Mouse (Mus musculus) midbrain, embryonic 16.5 days (tissue): ENCODE results near the gene Gm20388. TPM values are rescaled to one million over a fixed set of nuclear protein-coding genes. Genes with fewer than 3 reads are reported as not detected.

Source experiments
- ATAC-seq: fragments of 200-750 bp; cut with Nextera tagmentation; 2 replicates; pipeline ENCODE4 v1.8.0; 2017; ENCODE audit warnings: moderate TSS enrichment
- H3K27ac ChIP-seq: fragments of 300-500 bp; sonication (generic); 2 replicates; pipeline ENCODE4 v1.5.1; 2014; ENCODE audit warnings: mild to moderate bottlenecking, low read length, mixed read lengths
- H3K27me3 ChIP-seq: fragments of 300-500 bp; sonication (generic); 2 replicates; pipeline ENCODE4 v1.6.1; 2014; ENCODE audit warnings: low read depth, low read length, mixed read lengths; ENCODE audit not compliant: control insufficient read depth, insufficient read depth
- H3K36me3 ChIP-seq: fragments of 300-500 bp; sonication (generic); 2 replicates; pipeline ENCODE4 v1.6.1; 2014; ENCODE audit warnings: mild to moderate bottlenecking, low read length, moderate library complexity, mixed read lengths; ENCODE audit not compliant: control insufficient read depth, insufficient read depth
- H3K4me1 ChIP-seq: fragments of 300-500 bp; sonication (generic); 2 replicates; pipeline ENCODE4 v1.6.1; 2014; ENCODE audit warnings: mild to moderate bottlenecking, low read length, mixed read lengths; ENCODE audit not compliant: control insufficient read depth, insufficient read depth
- H3K4me2 ChIP-seq: fragments of 300-500 bp; sonication (generic); 2 replicates; pipeline ENCODE4 v1.6.1; 2014; ENCODE audit warnings: mild to moderate bottlenecking, low read length, mixed read lengths
- H3K4me3 ChIP-seq: fragments of 300-500 bp; sonication (generic); 2 replicates; pipeline ENCODE4 v1.5.1; 2014; ENCODE audit warnings: low read depth, mild to moderate bottlenecking, low read length, moderate library complexity, mixed read lengths
- H3K9ac ChIP-seq: fragments of 300-500 bp; sonication (generic); 2 replicates; pipeline ENCODE4 v1.6.1; 2014; ENCODE audit warnings: low read depth, low read length, mixed read lengths
- H3K9me3 ChIP-seq: fragments of 300-500 bp; sonication (generic); replicated peaks from 2 replicates; pipeline ENCODE4 v1.6.1; 2014; ENCODE audit warnings: mild to moderate bottlenecking, low read length, mixed read lengths; ENCODE audit not compliant: control insufficient read depth, poor library complexity, severe bottlenecking
- WGBS: fragments of 180-500 bp; shearing (Covaris S2); extraction: QIAGEN DNeasy Blood & Tissue Kit; methylation state at CpG from one replicate; pipeline ENCODE4 v1.1.7; 2014; 5-methylcytosine and 5-hydroxymethylcytosine counted together
- polyA plus RNA-seq: library from polyadenylated mRNA; unstranded; fragments of >200 nt; fragmentation: Nextera tagmentation; extraction: Ambion mirVana; gene quantifications from 2 replicates; pipeline ENCODE4 v1.2.1, GENCODE M21; 2015

Gene Gm20388
- polyA plus RNA-seq, 1 experiment from 2014 or later: 7.5 TPM

- H3K4me3 ChIP-seq: no peak overlapping the region
- peaks cover 3% of the 10 kb centered on the region; the same call in 1 of the 2 replicates for H3K4me1 ChIP-seq
- H3K4me2 ChIP-seq: no peak overlapping the region
- WGBS: 57% methylated on average over 7 of the region's 7 CpGs
- no peak overlapping the region for H3K27ac ChIP-seq
- no peak for ATAC-seq
- no peak overlapping the region for H3K9ac ChIP-seq
- H3K36me3 ChIP-seq: no peaks in the 10 kb centered on the region
- no peaks in the 10 kb centered on the region for H3K27me3 ChIP-seq
- no peaks in the 10 kb centered on the region for H3K9me3 ChIP-seq
Measured at GRCm38 (mm10) chr8:120136618-120137017, 226.0 kb downstream of the Gm20388 start.

- no peak overlapping the region for H3K4me3 ChIP-seq
- H3K27ac ChIP-seq: no peak overlapping the region
- no peak overlapping the region for H3K4me2 ChIP-seq
- H3K36me3 ChIP-seq: no peaks in the 10 kb centered on the region
- no peaks in the 10 kb centered on the region for H3K9me3 ChIP-seq
- no peak overlapping the region for H3K9ac ChIP-seq
- peaks cover 6% of the 10 kb centered on the region for H3K4me1 ChIP-seq
- ATAC-seq: no peak
- WGBS: 98% methylated on average over 2 of the region's 2 CpGs
- H3K27me3 ChIP-seq: no peaks in the 10 kb centered on the region
Measured at GRCm38 (mm10) chr8:120138958-120139357, 228.3 kb downstream of the Gm20388 start.

DNA sequence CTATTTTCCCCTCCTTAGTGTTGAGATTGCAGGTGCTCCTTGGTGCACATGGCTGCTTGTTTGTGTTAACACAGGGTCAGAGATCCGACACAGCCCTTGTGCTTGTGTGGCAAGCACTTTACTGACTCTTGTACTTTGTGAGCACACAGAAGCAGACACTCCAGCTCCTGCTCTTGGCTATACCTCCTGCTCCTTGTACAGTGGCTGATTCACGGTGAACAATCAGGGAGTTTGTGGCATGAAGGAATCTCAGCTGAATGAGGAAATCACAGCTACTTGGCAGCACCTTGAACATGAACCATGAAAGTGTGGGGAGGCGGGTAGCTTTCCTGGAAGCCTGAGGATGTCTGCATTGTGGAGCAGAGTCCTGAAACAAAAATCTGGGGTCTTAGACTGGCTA is 230.1 kb downstream of the Gm20388 start:
- Histone ChIP-seq H3K9me3 (no peaks in the 10 kb centered on the region), H3K4me3 (no peak overlapping the region), H3K4me1 (peaks cover 18% of the 10 kb centered on the region), H3K36me3 (no peaks in the 10 kb centered on the region), H3K27ac (peak overlapping the region; percentile 7; the same call in 1 of the 2 replicates), H3K9ac (no peak overlapping the region), H3K4me2 (no peak overlapping the region), H3K27me3 (no peaks in the 10 kb centered on the region)
- WGBS: 77% methylated on average over 3 of the region's 3 CpGs
- no peak for ATAC-seq

GRCm38 (mm10) chr8:120143911-120144651 is 233.4 kb downstream of the Gm20388 start:
- H3K27me3 ChIP-seq: no peaks in the 10 kb centered on the region
- peak overlapping the region; percentile 46 for H3K9ac ChIP-seq
- H3K9me3 ChIP-seq: no peaks in the 10 kb centered on the region
- H3K4me1 ChIP-seq: peaks cover 16% of the 10 kb centered on the region
- no peak overlapping the region for H3K4me2 ChIP-seq
- H3K36me3 ChIP-seq: 0 out of 2 replicates have a peak, but pooled peaks cover 3% of the 10 kb centered on the region
- peak overlapping the region; percentile 79 for H3K27ac ChIP-seq
- ATAC-seq: peak; percentile 73
- H3K4me3 ChIP-seq: no peak overlapping the region
- WGBS: 48% methylated on average over 15 of the region's 15 CpGs

GRCm38 (mm10) chr8:120144652-120145301 is 234.1 kb downstream of the Gm20388 start:
- Histone ChIP-seq H3K4me1 (peaks cover 16% of the 10 kb centered on the region), H3K9ac (peak overlapping the region; percentile 38; the same call in 1 of the 2 replicates), H3K4me2 (peak overlapping the region; percentile 21; the same call in 1 of the 2 replicates), H3K36me3 (0 out of 2 replicates have a peak, but pooled peaks cover 6% of the 10 kb centered on the region), H3K27me3 (no peaks in the 10 kb centered on the region), H3K27ac (peak overlapping the region; percentile 79), H3K9me3 (no peaks in the 10 kb centered on the region), H3K4me3 (no peak overlapping the region)
- ATAC-seq: peak; percentile 73
- 50% methylated on average over 12 of the region's 12 CpGs for WGBS

- WGBS: 81% methylated on average over 1 of the region's 1 CpGs
- ATAC-seq: no peak
Measured at GRCm38 (mm10) chr8:120146051-120146450, 235.4 kb downstream of the Gm20388 start.

GRCm38 (mm10) chr8:120150028-120150427 is 239.4 kb downstream of the Gm20388 start:
- peaks cover 26% of the 10 kb centered on the region for H3K36me3 ChIP-seq
- no peak overlapping the region for H3K27ac ChIP-seq
- WGBS: 83% methylated on average over 12 of the region's 12 CpGs
- H3K4me2 ChIP-seq: no peak overlapping the region
- peaks cover 2% of the 10 kb centered on the region; the same call in 1 of the 2 replicates for H3K4me1 ChIP-seq
- H3K4me3 ChIP-seq: no peak overlapping the region
- no peaks in the 10 kb centered on the region for H3K27me3 ChIP-seq
- no peak for ATAC-seq
- no peaks in the 10 kb centered on the region for H3K9me3 ChIP-seq
- H3K9ac ChIP-seq: no peak overlapping the region

More at GRCm38 (mm10) chr8:120146051-120146450, 235.4 kb downstream of the Gm20388 start:
- no peaks in the 10 kb centered on the region for H3K9me3 ChIP-seq
- H3K36me3 ChIP-seq: peaks cover 7% of the 10 kb centered on the region; the same call in 1 of the 2 replicates
- peaks cover 16% of the 10 kb centered on the region for H3K4me1 ChIP-seq
- no peaks in the 10 kb centered on the region for H3K27me3 ChIP-seq
- H3K4me3 ChIP-seq: no peak overlapping the region
- H3K27ac ChIP-seq: no peak overlapping the region
- no peak overlapping the region for H3K4me2 ChIP-seq
- no peak overlapping the region for H3K9ac ChIP-seq

DNA sequence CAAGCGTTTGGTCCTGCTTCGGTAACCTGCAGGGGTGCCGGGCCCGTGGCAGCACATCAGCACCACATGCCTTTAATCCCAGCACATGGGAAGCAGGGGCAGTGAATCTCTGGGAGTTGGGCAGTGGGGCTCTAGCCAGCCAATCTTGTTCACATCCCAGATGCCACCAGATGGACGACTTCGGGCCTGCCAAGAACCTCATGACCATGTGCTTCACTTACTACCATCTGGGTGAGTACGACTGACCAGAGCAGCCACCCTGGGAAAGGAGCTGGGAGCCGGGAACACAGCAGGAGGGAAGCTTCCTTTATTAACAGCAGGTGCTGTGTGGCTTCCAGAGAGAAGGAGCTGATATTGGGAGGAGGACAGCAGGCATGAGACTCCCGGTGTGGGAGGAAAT is 240.5 kb downstream of the Gm20388 start:
- Histone ChIP-seq H3K4me1 (no peaks in the 10 kb centered on the region; the same call in 1 of the 2 replicates), H3K27ac (no peak overlapping the region), H3K9me3 (no peaks in the 10 kb centered on the region), H3K4me3 (no peak overlapping the region), H3K9ac (no peak overlapping the region), H3K27me3 (no peaks in the 10 kb centered on the region), H3K36me3 (peaks cover 31% of the 10 kb centered on the region), H3K4me2 (no peak overlapping the region)
- 65% methylated on average over 9 of the region's 9 CpGs for WGBS
- ATAC-seq: no peak

DNA sequence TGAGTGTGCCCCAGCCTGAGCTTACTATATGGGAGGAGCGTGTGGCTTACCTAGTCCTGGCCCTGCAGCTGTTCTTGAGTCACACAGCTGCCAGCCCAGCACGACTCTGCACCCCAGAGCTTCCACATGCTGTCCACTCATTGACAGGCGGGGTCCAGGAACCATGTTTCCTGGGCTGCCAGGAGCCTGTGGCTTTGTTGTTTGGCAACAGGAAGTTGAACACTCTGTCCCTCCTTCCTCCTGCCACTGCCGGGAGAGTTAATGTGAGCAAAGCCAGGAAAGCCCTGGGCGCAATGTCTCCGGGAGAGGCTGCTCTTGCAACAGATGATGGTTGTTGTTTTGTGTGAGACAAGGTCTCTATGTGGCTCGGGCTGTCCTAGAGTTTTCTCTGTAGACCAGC is 242.0 kb downstream of the Gm20388 start:
- Histone ChIP-seq H3K27ac (no peak overlapping the region), H3K4me2 (no peak overlapping the region), H3K27me3 (no peaks in the 10 kb centered on the region), H3K4me1 (no peaks in the 10 kb centered on the region; the same call in 1 of the 2 replicates), H3K9me3 (no peaks in the 10 kb centered on the region), H3K36me3 (peaks cover 29% of the 10 kb centered on the region), H3K4me3 (no peak overlapping the region), H3K9ac (no peak overlapping the region)
- 52% methylated on average over 7 of the region's 7 CpGs for WGBS
- ATAC-seq: no peak
